Mouse (Mus musculus) midbrain, embryonic 14.5 days (tissue): ENCODE results near the gene Rfx3. TPM values are rescaled to one million over a fixed set of nuclear protein-coding genes. Genes with fewer than 3 reads are reported as not detected.

Experiments
- ATAC-seq: fragments of 200-750 bp; cut with Nextera tagmentation; 2 replicates; pipeline ENCODE4 v1.8.0; 2017; ENCODE audit warnings: moderate number of reproducible peaks, moderate library complexity; ENCODE audit not compliant: low FRiP score, low TSS enrichment
- DNase-seq: peaks from one replicate; pipeline ENCODE4 v3.0.0-alpha.2; 2015
- H3K27ac ChIP-seq: fragments of 300-500 bp; sonication (generic); replicated peaks from 2 replicates; pipeline ENCODE4 v1.5.1; 2014; ENCODE audit warnings: mild to moderate bottlenecking, low read depth, low read length, moderate library complexity
- H3K27me3 ChIP-seq: fragments of 300-500 bp; sonication (generic); 2 replicates; pipeline ENCODE4 v1.6.1; 2014; ENCODE audit warnings: low read length, control low read depth, mixed read lengths; ENCODE audit not compliant: control insufficient read depth, insufficient read depth
- H3K36me3 ChIP-seq: fragments of 300-500 bp; sonication (generic); 2 replicates; pipeline ENCODE4 v1.6.1; 2014; ENCODE audit warnings: low read length, control low read depth; ENCODE audit not compliant: control insufficient read depth, insufficient read depth
- H3K4me1 ChIP-seq: fragments of 300-500 bp; sonication (generic); 2 replicates; pipeline ENCODE4 v1.6.1; 2014; ENCODE audit warnings: mild to moderate bottlenecking, antibody characterized with exemption, low read length, control low read depth; ENCODE audit not compliant: control insufficient read depth, insufficient read depth
- H3K4me2 ChIP-seq: fragments of 300-500 bp; sonication (generic); 2 replicates; pipeline ENCODE4 v1.6.1; 2014; ENCODE audit warnings: mild to moderate bottlenecking, low read length, moderate library complexity
- H3K4me3 ChIP-seq: fragments of 300-500 bp; sonication (generic); replicated peaks from 2 replicates; pipeline ENCODE4 v1.5.1; 2014; ENCODE audit warnings: low read depth, low read length
- H3K9ac ChIP-seq: fragments of 300-500 bp; sonication (generic); replicated peaks from 2 replicates; pipeline ENCODE4 v1.6.1; 2014; ENCODE audit warnings: mild to moderate bottlenecking, low read length, moderate library complexity
- H3K9me3 ChIP-seq: fragments of 300-500 bp; sonication (generic); 2 replicates; pipeline ENCODE4 v1.6.1; 2016; ENCODE audit warnings: low read length, control low read depth, mixed read lengths; ENCODE audit not compliant: control insufficient read depth
- WGBS: fragments of 180-500 bp; shearing (Covaris S2); extraction: QIAGEN DNeasy Blood & Tissue Kit; methylation state at CpG from one replicate; pipeline ENCODE4 v1.1.7; 2014; 5-methylcytosine and 5-hydroxymethylcytosine counted together
- polyA plus RNA-seq: library from polyadenylated mRNA; unstranded; fragments of >200 nt; fragmentation: Nextera tagmentation; extraction: Ambion mirVana; gene quantifications from 2 replicates; pipeline ENCODE4 v1.2.1, GENCODE M21; 2014

Rfx3 gene
- polyA plus RNA-seq, 1 experiment from 2014 or later = 37.8 TPM

GRCm38 (mm10) chr19:27902601-27903000 lies 108.4 kb downstream of the Rfx3 start:
- Histone ChIP-seq H3K4me3 (no peak overlapping the region), H3K27me3 (no peaks in the 10 kb centered on the region), H3K4me2 (no peak overlapping the region), H3K9ac (no peak overlapping the region), H3K27ac (no peak overlapping the region), H3K36me3 (0 out of 2 replicates have a peak, but pooled peaks cover 4% of the 10 kb centered on the region), H3K9me3 (no peaks in the 10 kb centered on the region), H3K4me1 (peaks cover 8% of the 10 kb centered on the region)
- DNase-seq (no peak), ATAC-seq (no peak)
- 74% methylated on average over 9 of the region's 9 CpGs for WGBS

- Histone ChIP-seq H3K27ac (no peak overlapping the region), H3K9me3 (no peaks in the 10 kb centered on the region), H3K4me1 (peaks cover 8% of the 10 kb centered on the region), H3K9ac (no peak overlapping the region), H3K27me3 (no peaks in the 10 kb centered on the region), H3K4me3 (no peak overlapping the region), H3K36me3 (0 out of 2 replicates have a peak, but pooled peaks cover 4% of the 10 kb centered on the region), H3K4me2 (no peak overlapping the region)
- DNase-seq = no peak
- ATAC-seq = no peak
- 63% methylated on average over 6 of the region's 6 CpGs for WGBS
Observed at GRCm38 (mm10) chr19:27901693-27902092, 109.3 kb downstream of the Rfx3 start.

GRCm38 (mm10) chr19:27884520-27884919 lies 126.4 kb downstream of the Rfx3 start:
- 71% methylated on average over 3 of the region's 3 CpGs for WGBS
- no peak overlapping the region for H3K27ac ChIP-seq
- H3K27me3 ChIP-seq = no peaks in the 10 kb centered on the region
- no peak overlapping the region for H3K9ac ChIP-seq
- ATAC-seq = no peak
- DNase-seq = no peak
- no peak overlapping the region for H3K4me3 ChIP-seq
- H3K4me2 ChIP-seq = no peak overlapping the region
- H3K36me3 ChIP-seq = no peaks in the 10 kb centered on the region
- H3K4me1 ChIP-seq = no peaks in the 10 kb centered on the region
- no peaks in the 10 kb centered on the region for H3K9me3 ChIP-seq

DNA sequence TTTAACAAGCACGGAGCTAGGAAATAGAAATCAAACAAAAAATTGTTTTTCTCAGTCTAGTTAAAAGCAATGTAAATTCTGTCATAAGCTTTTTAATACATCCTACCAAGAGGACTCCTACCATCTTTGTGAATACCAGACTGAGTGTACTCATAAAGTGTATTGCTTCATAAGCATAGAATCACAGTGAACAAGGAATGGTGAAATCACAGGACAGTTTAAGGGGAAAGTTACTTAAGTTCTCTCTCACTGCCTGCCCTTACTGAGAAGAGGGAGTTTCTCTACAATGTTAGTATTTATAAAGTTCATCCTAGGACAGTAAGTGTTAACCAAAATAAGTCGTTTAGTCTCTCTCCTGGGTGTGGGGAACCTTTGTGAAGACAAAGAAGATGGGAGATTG lies 133.5 kb downstream of the Rfx3 start:
- Histone ChIP-seq H3K4me3 (no peak overlapping the region), H3K36me3 (no peaks in the 10 kb centered on the region), H3K9me3 (no peaks in the 10 kb centered on the region), H3K4me2 (no peak overlapping the region), H3K27me3 (no peaks in the 10 kb centered on the region), H3K4me1 (no peaks in the 10 kb centered on the region), H3K9ac (no peak overlapping the region), H3K27ac (no peak overlapping the region)
- 92% methylated on average over 2 of the region's 2 CpGs for WGBS
- no peak for DNase-seq
- ATAC-seq = no peak

GRCm38 (mm10) chr19:27870794-27871193 lies 140.2 kb downstream of the Rfx3 start:
- ATAC-seq (no peak), DNase-seq (no peak)
- Histone ChIP-seq H3K9me3 (no peaks in the 10 kb centered on the region), H3K4me3 (no peak overlapping the region), H3K9ac (no peak overlapping the region), H3K4me2 (no peak overlapping the region), H3K27me3 (no peaks in the 10 kb centered on the region), H3K27ac (no peak overlapping the region), H3K36me3 (0 out of 2 replicates have a peak, but pooled peaks cover 4% of the 10 kb centered on the region), H3K4me1 (no peaks in the 10 kb centered on the region)
- WGBS = 90% methylated on average over 3 of the region's 3 CpGs

DNA sequence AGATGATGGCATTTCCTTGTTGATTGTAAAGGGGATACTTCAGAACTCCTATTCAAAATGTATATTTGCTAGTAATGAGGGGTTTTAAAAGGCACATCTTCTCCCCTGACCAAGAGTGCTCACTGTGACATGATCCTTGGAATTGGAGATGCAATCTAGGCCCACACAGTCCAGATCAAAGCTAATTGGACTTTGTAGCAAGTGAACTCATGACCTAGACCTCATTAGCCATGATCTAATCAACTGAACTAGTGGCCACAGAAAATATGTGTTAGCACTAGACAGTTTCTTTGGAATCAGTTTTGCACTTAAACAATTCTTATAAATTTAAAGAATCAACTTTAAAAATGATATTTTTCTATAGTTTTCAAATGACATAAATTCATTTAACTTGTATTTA lies 151.3 kb downstream of the Rfx3 start:
- ATAC-seq (no peak), DNase-seq (no peak)
- H3K4me2 ChIP-seq = no peak overlapping the region
- H3K4me3 ChIP-seq = no peak overlapping the region
- H3K9ac ChIP-seq = no peak overlapping the region
- no peaks in the 10 kb centered on the region for H3K27me3 ChIP-seq
- no peak overlapping the region for H3K27ac ChIP-seq
- no peaks in the 10 kb centered on the region for H3K9me3 ChIP-seq
- no peaks in the 10 kb centered on the region for H3K36me3 ChIP-seq
- H3K4me1 ChIP-seq = no peaks in the 10 kb centered on the region

GRCm38 (mm10) chr19:27848946-27849345 lies 162.0 kb downstream of the Rfx3 start:
- Histone ChIP-seq H3K27ac (no peak overlapping the region), H3K9me3 (no peaks in the 10 kb centered on the region), H3K4me2 (no peak overlapping the region), H3K27me3 (no peaks in the 10 kb centered on the region), H3K9ac (no peak overlapping the region), H3K4me1 (no peaks in the 10 kb centered on the region), H3K4me3 (no peak overlapping the region), H3K36me3 (0 out of 2 replicates have a peak, but pooled peaks cover 9% of the 10 kb centered on the region)
- DNase-seq = no peak
- WGBS = 94% methylated on average over 1 of the region's 1 CpGs
- no peak for ATAC-seq

GRCm38 (mm10) chr19:27847055-27847454 lies 163.9 kb downstream of the Rfx3 start:
- ATAC-seq = no peak
- H3K27me3 ChIP-seq = no peaks in the 10 kb centered on the region
- H3K36me3 ChIP-seq = 0 out of 2 replicates have a peak, but pooled peaks cover 9% of the 10 kb centered on the region
- H3K4me3 ChIP-seq = no peak overlapping the region
- WGBS = 91% methylated on average over 4 of the region's 4 CpGs
- H3K9ac ChIP-seq = no peak overlapping the region
- H3K9me3 ChIP-seq = no peaks in the 10 kb centered on the region
- H3K27ac ChIP-seq = no peak overlapping the region
- H3K4me1 ChIP-seq = no peaks in the 10 kb centered on the region
- no peak overlapping the region for H3K4me2 ChIP-seq
- DNase-seq = no peak

DNA sequence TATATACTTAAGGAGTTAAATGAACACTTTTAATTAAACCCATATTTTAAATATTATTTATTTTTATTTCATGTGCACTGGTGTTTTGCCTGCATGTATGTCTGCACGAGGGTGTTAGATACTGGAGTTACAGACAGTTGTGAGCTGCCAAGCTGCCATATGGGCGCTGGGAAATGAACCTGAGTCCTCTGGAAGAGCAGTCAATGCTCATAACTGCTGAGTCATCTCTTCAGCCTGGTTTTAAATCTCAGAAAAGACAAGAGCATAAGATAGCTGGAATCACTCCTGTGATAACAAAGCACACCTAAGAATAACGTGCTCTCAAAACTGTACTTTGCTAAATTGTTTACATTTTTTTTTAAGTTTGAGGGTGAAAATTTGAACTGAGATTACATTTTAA lies 172.3 kb downstream of the Rfx3 start:
- WGBS = 89% methylated on average over 3 of the region's 3 CpGs
- peaks cover 5% of the 10 kb centered on the region; the same call in 1 of the 2 replicates for H3K4me1 ChIP-seq
- ATAC-seq (no peak), DNase-seq (peak; percentile 38)
- H3K4me3 ChIP-seq = no peak overlapping the region
- no peak overlapping the region for H3K9ac ChIP-seq
- no peaks in the 10 kb centered on the region for H3K36me3 ChIP-seq
- H3K4me2 ChIP-seq = no peak overlapping the region
- no peaks in the 10 kb centered on the region for H3K9me3 ChIP-seq
- no peak overlapping the region for H3K27ac ChIP-seq
- H3K27me3 ChIP-seq = no peaks in the 10 kb centered on the region
